Mouse (Mus musculus) thymus, adult 2 months (tissue): Measurements from ENCODE around the gene Plekho2.

Experiments used
- CTCF ChIP-seq: fragments of 200-500 bp; IDR thresholded peaks from 2 replicates; pipeline ENCODE4 v1.5.1; 2012; ENCODE audit warnings: mild to moderate bottlenecking, control low read depth, low read length, moderate library complexity, borderline replicate concordance; ENCODE audit not compliant: control insufficient read depth, poor library complexity, insufficient read depth; ENCODE audit errors: extremely low read depth
- POLR2A ChIP-seq: fragments of 200-500 bp; IDR thresholded peaks from 2 replicates; pipeline ENCODE4 v1.6.1; 2012; ENCODE audit warnings: mild to moderate bottlenecking, low read length, control low read depth, moderate library complexity; ENCODE audit not compliant: control insufficient read depth, poor library complexity, insufficient read depth; ENCODE audit errors: extremely low read depth

DNA sequence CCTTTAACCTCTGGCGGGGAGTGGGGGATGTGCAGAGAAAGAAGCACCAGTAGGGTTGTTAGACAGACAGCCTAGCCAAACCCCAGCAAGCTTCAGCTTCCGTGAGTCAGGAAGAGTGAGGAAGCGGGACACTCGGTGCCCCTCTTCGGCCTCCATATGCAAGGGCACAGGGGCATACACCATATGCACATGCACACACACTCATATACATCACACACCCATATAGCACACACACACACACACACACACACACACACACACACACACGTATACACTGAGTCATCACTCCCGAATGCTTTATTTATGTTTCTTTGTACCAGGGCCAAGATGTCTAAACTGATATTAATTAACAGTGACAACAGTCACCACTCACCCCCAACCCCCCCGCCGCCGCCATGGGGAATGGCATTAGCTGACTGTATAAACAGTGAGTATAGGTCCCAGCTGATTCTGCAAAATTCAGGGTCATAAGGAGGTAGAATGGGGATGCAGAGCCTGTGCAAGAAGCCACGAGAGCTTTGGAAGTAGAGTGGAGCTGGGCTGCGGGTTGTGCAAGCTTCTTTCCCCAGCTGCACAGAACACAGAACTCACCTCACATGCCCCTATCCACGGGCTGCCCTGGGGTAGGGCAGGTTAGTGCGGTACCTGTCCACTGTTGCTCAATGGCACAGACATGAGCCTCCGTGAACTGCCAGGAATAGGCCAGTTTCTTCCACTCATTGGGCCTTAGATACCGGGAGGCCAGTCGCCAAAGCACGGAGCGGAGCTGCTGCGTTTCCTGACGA, 76.9 kb downstream of the Plekho2 start:
- TF ChIP-seq CTCF, result no peak
- TF ChIP-seq POLR2A, result no peak
